Mouse (Mus musculus): ENCODE measurements around the gene Ppp1r9b.
"Not testable (repeated sequence)": the region's sequence is repeated elsewhere in the genome, so short reads cannot be mapped to it uniquely, and the experiment has no call there.

Gene Ppp1r9b

GRCm38 (mm10) chr11:94990749-94991577 is at the start of gene Ppp1r9b:
Gene Ppp1r9b, plus strand, starts transcription at chr11:94991035.
- DNase-seq (ENCODE audit: low spot score in 2 of 2) = peak; percentile 89 to 94

GRCm38 (mm10) chr11:94941121-94941520 is 49.7 kb upstream of the Ppp1r9b start:
- no peak for DNase-seq (ENCODE audit: low spot score in 2 of 2)

GRCm38 (mm10) chr11:94941776-94942175 is 49.1 kb upstream of the Ppp1r9b start:
- no peak for DNase-seq (ENCODE audit: low spot score in 2 of 2)

GRCm38 (mm10) chr11:94942282-94943023 is 48.4 kb upstream of the Ppp1r9b start:
- no peak for DNase-seq (ENCODE audit: low spot score in 2 of 2)

- no peak for DNase-seq (ENCODE audit: low spot score in 2 of 2)
These were observed 47.8 kb upstream of the Ppp1r9b start for GRCm38 (mm10) chr11:94943054-94943453.

- no peak for DNase-seq (ENCODE audit: low spot score in 2 of 2)
These were observed 46.5 kb upstream of the Ppp1r9b start for GRCm38 (mm10) chr11:94944295-94944694.

- no peak for DNase-seq (ENCODE audit: low spot score in 2 of 2)
These were observed 45.6 kb upstream of the Ppp1r9b start for GRCm38 (mm10) chr11:94945236-94945635.

- no peak for DNase-seq (ENCODE audit: low spot score in 2 of 2)
These were observed 38.7 kb upstream of the Ppp1r9b start for GRCm38 (mm10) chr11:94952169-94952568.

- DNase-seq (ENCODE audit: low spot score in 2 of 2) = no peak
These were observed 35.7 kb upstream of the Ppp1r9b start for GRCm38 (mm10) chr11:94955103-94955502.

GRCm38 (mm10) chr11:94957693-94958064 is 33.2 kb upstream of the Ppp1r9b start:
- no peak for DNase-seq (ENCODE audit: low spot score in 2 of 2)

- DNase-seq (ENCODE audit: low spot score in 2 of 2) = peak in 1 of 2 experiments; percentile 68
These were observed 32.6 kb upstream of the Ppp1r9b start for GRCm38 (mm10) chr11:94958065-94958858.

GRCm38 (mm10) chr11:94962534-94963101 is 28.2 kb upstream of the Ppp1r9b start:
- no peak for DNase-seq (ENCODE audit: low spot score in 2 of 2)

GRCm38 (mm10) chr11:94967419-94967818 is 23.4 kb upstream of the Ppp1r9b start, which contains the start of gene Hils1:
Gene Hils1, plus strand, starts transcription at chr11:94967593.
- no peak for DNase-seq (ENCODE audit: low spot score in 2 of 2)

GRCm38 (mm10) chr11:94968187-94968586 is 22.6 kb upstream of the Ppp1r9b start:
- DNase-seq (ENCODE audit: low spot score in 2 of 2) = no peak

GRCm38 (mm10) chr11:94969709-94970108 is 21.1 kb upstream of the Ppp1r9b start:
- not testable (repeated sequence) for DNase-seq (ENCODE audit: low spot score in 2 of 2)

- peak; percentile 65 to 86 for DNase-seq (ENCODE audit: low spot score in 2 of 2)
These were observed 20.5 kb upstream of the Ppp1r9b start for GRCm38 (mm10) chr11:94970210-94970943.

- DNase-seq (ENCODE audit: low spot score in 2 of 2) = no peak
These were observed 18.8 kb upstream of the Ppp1r9b start for GRCm38 (mm10) chr11:94971895-94972615.

GRCm38 (mm10) chr11:94972887-94973286 is 17.9 kb upstream of the Ppp1r9b start:
- no peak for DNase-seq (ENCODE audit: low spot score in 2 of 2)

GRCm38 (mm10) chr11:94973313-94973712 is 17.5 kb upstream of the Ppp1r9b start:
- DNase-seq (ENCODE audit: low spot score in 2 of 2) = no peak

GRCm38 (mm10) chr11:94974951-94975350 is 15.9 kb upstream of the Ppp1r9b start:
- no peak for DNase-seq (ENCODE audit: low spot score in 2 of 2)
